In genomic region chr15:69575611-69576153, GRCm38 (mm10) we compare ENCODE assay signal across 8 mouse cellular contexts.
DNase-seq lines count a peak whose midpoint lies in the region; ATAC-seq and TF ChIP-seq lines count a peak whose summit lies in the region.

No protein-coding gene starts in this region.

- DNase-seq in heart, adult 11 months: peak; percentile 87
- no peak for DNase-seq in heart, postnatal 25 days (ENCODE audit: low spot score)
- DNase-seq in adrenal gland, postnatal 36 days: peak; percentile 28 to 56
- DNase-seq in liver, postnatal 0 days: no peak
- DNase-seq in MN1 (ENCODE audit: low spot score): no peak
- no peak for DNase-seq in T-cell, adult 2 months (ENCODE audit: low spot score)

- intact Hi-C loops in heart, postnatal 25 days (cut with DNase I): loop anchor here (5.0 kb wide), 1 partner anchor 1148 kb away; no protein-coding TSS in a partner anchor

- no peaks in the 10 kb centered on the region for H3K36me3 ChIP-seq in forebrain, embryonic 13.5 days (ENCODE audit: poor library complexity, severe bottlenecking)
- no peaks in the 10 kb centered on the region for H3K36me3 ChIP-seq in kidney, embryonic 15.5 days
- no peaks in the 10 kb centered on the region for H3K36me3 ChIP-seq in liver, postnatal 0 days (replicated peaks; ENCODE audit: insufficient read depth, low read length)

- no peaks in the 10 kb centered on the region for H3K27me3 ChIP-seq in forebrain, embryonic 13.5 days
- no peaks in the 10 kb centered on the region; the same call in 1 of the 2 replicates for H3K27me3 ChIP-seq in kidney, embryonic 15.5 days
- no peaks in the 10 kb centered on the region for H3K27me3 ChIP-seq in liver, postnatal 0 days (ENCODE audit: insufficient read depth, low read length)

- no peak overlapping the region for H3K9ac ChIP-seq in forebrain, embryonic 13.5 days
- no peak overlapping the region for H3K9ac ChIP-seq in kidney, embryonic 15.5 days
- no peak overlapping the region for H3K9ac ChIP-seq in liver, postnatal 0 days (replicated peaks)

- peak; percentile 69 for TF ChIP-seq EP300 in liver, postnatal 0 days (IDR thresholded peaks at IDR 0.05; ENCODE audit: low read depth)

- peak overlapping the region; percentile 52; the same call in 1 of the 2 replicates for H3K27ac ChIP-seq in forebrain, embryonic 13.5 days
- H3K27ac ChIP-seq in kidney, embryonic 15.5 days: no peak overlapping the region
- H3K27ac ChIP-seq in liver, postnatal 0 days (ENCODE audit: low read depth): no peak overlapping the region

- H3K4me3 ChIP-seq in forebrain, embryonic 13.5 days: no peak overlapping the region
- H3K4me3 ChIP-seq in kidney, embryonic 15.5 days (replicated peaks): no peak overlapping the region
- no peak overlapping the region for H3K4me3 ChIP-seq in liver, postnatal 0 days (ENCODE audit: low read depth, low read length)

- ATAC-seq in forebrain, embryonic 13.5 days: peak; percentile 98
- 0 out of 2 replicates have a peak, but pooled peaks have one; percentile 6 for ATAC-seq in kidney, embryonic 15.5 days (replicated peaks; ENCODE audit: low FRiP score)
- peak; percentile 77 for ATAC-seq in liver, postnatal 0 days

- H3K4me1 ChIP-seq in forebrain, embryonic 13.5 days: peaks cover 7% of the 10 kb centered on the region
- H3K4me1 ChIP-seq in kidney, embryonic 15.5 days: 0 out of 2 replicates have a peak, but pooled peaks cover 3% of the 10 kb centered on the region
- no peaks in the 10 kb centered on the region for H3K4me1 ChIP-seq in liver, postnatal 0 days (ENCODE audit: insufficient read depth)

- no peak for TF ChIP-seq CTCF in liver, postnatal 0 days (IDR thresholded peaks at IDR 0.05; ENCODE audit: low read depth)

- H3K9me3 ChIP-seq in forebrain, embryonic 13.5 days (replicated peaks): no peaks in the 10 kb centered on the region
- H3K9me3 ChIP-seq in kidney, embryonic 15.5 days (replicated peaks): no peaks in the 10 kb centered on the region
- no peaks in the 10 kb centered on the region for H3K9me3 ChIP-seq in liver, postnatal 0 days (ENCODE audit: low read length)

- peak overlapping the region; percentile 8; the same call in 1 of the 2 replicates for H3K4me2 ChIP-seq in forebrain, embryonic 13.5 days
- no peak overlapping the region for H3K4me2 ChIP-seq in kidney, embryonic 15.5 days
- no peak overlapping the region for H3K4me2 ChIP-seq in liver, postnatal 0 days (ENCODE audit: low read depth, low read length)

- 3% methylated on average over 4 of the region's 4 CpGs for WGBS in forebrain, embryonic 13.5 days
- WGBS in kidney, embryonic 15.5 days: 44% methylated on average over 4 of the region's 4 CpGs
- 36% methylated on average over 4 of the region's 4 CpGs for WGBS in liver, postnatal 0 days (ENCODE audit: insufficient replicate concordance)

Comparison
In these comparisons a context has a peak if more than half of its experiments do, and no peak if none do; other contexts are left out.
1. DNase-seq: peak in heart, adult 11 months (single experiment) and adrenal gland, postnatal 36 days (2 of 2); none in heart, postnatal 25 days (single experiment), liver, postnatal 0 days (single experiment), MN1 (single experiment) and T-cell, adult 2 months (single experiment).
2. ATAC-seq: peak in every context shown above with its lines; median percentile 98 in forebrain, embryonic 13.5 days; 77 in liver, postnatal 0 days; 6 in kidney, embryonic 15.5 days.